ENCODE assay signal across 29 mouse cellular contexts in genomic region chr11:105426441-105426840, GRCm38 (mm10). TPM values are rescaled to one million over a fixed set of nuclear protein-coding genes. Genes with fewer than 3 reads are reported as not detected.
"Had no signal": no experiment of that assay in that cellular context is flagged by ENCODE, and none has a peak within 500 bp of the region (broad histone marks: within the 10 kb centered on the region; RNA-seq: fewer than 3 reads in every experiment).

No protein-coding gene starts in this region.

- H3K27ac ChIP-seq: heart, adult 2 months; heart, embryonic 13.5 days; heart, embryonic 15.5 days; hindbrain, embryonic 13.5 days; hindbrain, embryonic 15.5 days; hindbrain, postnatal 0 days; kidney, embryonic 15.5 days; kidney, postnatal 0 days; limb, embryonic 13.5 days; limb, embryonic 15.5 days had no signal

- H3K4me1 ChIP-seq: hindbrain, embryonic 13.5 days; hindbrain, embryonic 15.5 days; kidney, embryonic 15.5 days; limb, embryonic 13.5 days; limb, embryonic 15.5 days had no signal

- DNase-seq: gastrocnemius, postnatal 14 days; gastrocnemius, postnatal 36 days; heart, adult 11 months; heart, adult 2 months; heart, postnatal 14 days; heart, postnatal 36 days; kidney, adult 11 months; kidney, adult 2 months; kidney, adult 9 months; kidney, postnatal 14 days; kidney, postnatal 36 days; layer of hippocampus, adult 9-11 months; layer of hippocampus, postnatal 36 days; left cerebral cortex, postnatal 4 days had no signal

- H3K9ac ChIP-seq: heart, embryonic 13.5 days; heart, embryonic 15.5 days; hindbrain, embryonic 13.5 days; hindbrain, embryonic 15.5 days; kidney, embryonic 15.5 days; limb, embryonic 13.5 days; limb, embryonic 15.5 days had no signal

- H3K27me3 ChIP-seq: heart, embryonic 13.5 days; heart, embryonic 15.5 days; hindbrain, embryonic 13.5 days; hindbrain, embryonic 15.5 days; kidney, embryonic 15.5 days; limb, embryonic 13.5 days; limb, embryonic 15.5 days had no signal

- H3K36me3 ChIP-seq: heart, embryonic 13.5 days; heart, embryonic 15.5 days; hindbrain, embryonic 13.5 days; hindbrain, embryonic 15.5 days; kidney, embryonic 15.5 days; limb, embryonic 13.5 days; limb, embryonic 15.5 days had no signal

- ATAC-seq: hindbrain, postnatal 0 days; intestine, embryonic 16.5 days had no signal

- H3K4me2 ChIP-seq: heart, embryonic 11.5 days; heart, embryonic 13.5 days; heart, embryonic 15.5 days; hindbrain, embryonic 13.5 days; hindbrain, embryonic 15.5 days; kidney, embryonic 15.5 days; limb, embryonic 13.5 days; limb, embryonic 15.5 days had no signal

- H3K4me3 ChIP-seq: heart, adult 2 months; heart, embryonic 13.5 days; heart, embryonic 15.5 days; hindbrain, embryonic 13.5 days; hindbrain, embryonic 15.5 days; kidney, embryonic 15.5 days; limb, embryonic 13.5 days; limb, embryonic 15.5 days had no signal

- H3K9me3 ChIP-seq: heart, embryonic 13.5 days; heart, embryonic 15.5 days; hindbrain, embryonic 13.5 days; hindbrain, embryonic 15.5 days; kidney, embryonic 15.5 days; limb, embryonic 13.5 days; limb, embryonic 15.5 days had no signal

RNA-seq across cellular contexts. Expression of gene March10, which starts 30.1 kb away (rescaled TPM):
- polyA plus RNA-seq: heart, embryonic 15.5 days; heart, postnatal 0 days; intestine, embryonic 14.5 days; large intestine, adult 2 months; limb, embryonic 11.5 days; limb, embryonic 13.5 days; limb, embryonic 15.5 days had no signal
